Mouse (Mus musculus) splenic B cell, adult 2 months (primary cell): ENCODE measurements at regions not wholly inside any gene's neighbourhood (a gene's known extent, or its start where the extent isn't known, plus 50 kb on each side); places are given as distances from the start of the nearest gene placed in this dataset.

Experiments
- DNase-seq: peaks from one replicate; pipeline ENCODE4 v3.0.0-alpha.2; 2011; ENCODE audit warnings: low read depth, low spot score
- H3K27me3 ChIP-seq: 2 replicates; pipeline ENCODE4 v1.6.1; 2012; ENCODE audit warnings: mild to moderate bottlenecking, low read length, moderate library complexity, mixed read lengths; ENCODE audit not compliant: control insufficient read depth, poor library complexity, insufficient read depth, severe bottlenecking
- H3K36me3 ChIP-seq: 2 replicates; pipeline ENCODE4 v1.6.1; 2012; ENCODE audit warnings: mild to moderate bottlenecking, low read length, moderate library complexity, mixed read lengths; ENCODE audit not compliant: control insufficient read depth, poor library complexity, insufficient read depth, severe bottlenecking

DNA sequence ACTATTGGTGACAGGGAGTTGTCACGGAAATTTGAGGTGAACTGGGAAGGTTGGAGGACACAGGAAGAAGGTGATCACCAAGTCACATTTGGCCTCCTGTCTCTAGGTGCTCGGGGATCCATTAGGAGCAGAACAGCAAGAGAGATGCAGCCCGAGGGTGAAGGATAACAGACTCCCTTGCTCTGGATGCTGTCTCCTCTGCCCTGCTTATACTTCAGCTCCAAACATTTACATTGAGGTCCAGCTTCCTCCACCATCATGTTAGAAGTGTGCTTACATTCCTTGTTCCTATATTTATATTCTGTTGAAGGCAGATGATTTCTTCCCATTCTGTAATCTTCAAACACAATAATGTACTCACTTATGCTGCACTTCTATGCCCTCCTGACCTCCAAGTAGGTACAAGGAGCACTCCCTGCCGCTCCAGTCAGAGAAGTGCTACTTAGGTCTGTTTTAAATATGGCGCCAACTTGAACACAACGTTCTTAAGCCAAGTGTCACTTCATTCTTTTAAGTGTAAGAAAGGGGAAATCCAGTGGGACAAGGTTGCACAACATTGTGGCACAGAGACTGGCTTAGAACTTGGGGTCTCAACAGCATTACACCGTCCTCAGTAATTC is 161.5 kb downstream of the Sptssa start:
- Histone ChIP-seq H3K36me3 (no peaks in the 10 kb centered on the region), H3K27me3 (no peaks in the 10 kb centered on the region)
- no peak for DNase-seq

- Histone ChIP-seq H3K27me3 (no peaks in the 10 kb centered on the region), H3K36me3 (no peaks in the 10 kb centered on the region)
- no peak for DNase-seq
Observed at GRCm38 (mm10) chr12:54492737-54493136, 163.6 kb downstream of the Sptssa start.

DNA sequence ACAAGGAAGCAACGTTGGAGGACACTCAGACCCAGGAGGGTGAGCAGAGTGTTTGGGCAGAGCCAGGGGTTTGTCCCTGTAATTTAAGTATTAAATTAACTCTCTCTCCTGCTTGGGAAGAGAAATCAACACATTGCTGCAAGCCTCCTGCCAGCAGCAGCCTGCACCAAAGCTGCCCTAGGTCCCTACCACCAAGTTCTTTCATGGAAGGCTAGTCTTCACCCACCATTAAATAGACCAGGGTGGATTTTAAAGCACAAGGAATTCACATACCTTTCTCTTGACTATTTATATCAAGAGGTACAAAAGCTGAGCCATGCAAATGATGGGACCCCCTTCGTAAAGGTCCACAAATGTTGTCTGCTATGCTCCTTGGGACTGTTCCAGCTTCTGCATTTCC is 165.9 kb downstream of the Sptssa start:
- no peak for DNase-seq
- no peaks in the 10 kb centered on the region for H3K27me3 ChIP-seq
- H3K36me3 ChIP-seq: no peaks in the 10 kb centered on the region

GRCm38 (mm10) chr12:54489675-54490074 is 166.7 kb downstream of the Sptssa start:
- Histone ChIP-seq H3K36me3 (no peaks in the 10 kb centered on the region), H3K27me3 (no peaks in the 10 kb centered on the region)
- DNase-seq: peak; percentile 69

GRCm38 (mm10) chr12:54487689-54488088 is 168.7 kb downstream of the Sptssa start:
- Histone ChIP-seq H3K36me3 (no peaks in the 10 kb centered on the region), H3K27me3 (no peaks in the 10 kb centered on the region)
- no peak for DNase-seq

- no peak for DNase-seq
- H3K27me3 ChIP-seq: no peaks in the 10 kb centered on the region
- H3K36me3 ChIP-seq: no peaks in the 10 kb centered on the region
Observed at GRCm38 (mm10) chr12:54482020-54482419, 174.4 kb downstream of the Sptssa start.

- no peak for DNase-seq
- H3K36me3 ChIP-seq: no peaks in the 10 kb centered on the region
Observed at GRCm38 (mm10) chr12:54479841-54480240, 176.5 kb downstream of the Sptssa start.

GRCm38 (mm10) chr12:54472881-54473280 is 183.5 kb downstream of the Sptssa start:
- DNase-seq: peak; percentile 25
- Histone ChIP-seq H3K36me3 (no peaks in the 10 kb centered on the region), H3K27me3 (no peaks in the 10 kb centered on the region)

More at GRCm38 (mm10) chr12:54479841-54480240, 176.5 kb downstream of the Sptssa start:
- H3K27me3 ChIP-seq: no peaks in the 10 kb centered on the region

GRCm38 (mm10) chr12:54472407-54472806 is 184.0 kb downstream of the Sptssa start:
- H3K36me3 ChIP-seq: no peaks in the 10 kb centered on the region
- DNase-seq: no peak
- H3K27me3 ChIP-seq: no peaks in the 10 kb centered on the region

DNA sequence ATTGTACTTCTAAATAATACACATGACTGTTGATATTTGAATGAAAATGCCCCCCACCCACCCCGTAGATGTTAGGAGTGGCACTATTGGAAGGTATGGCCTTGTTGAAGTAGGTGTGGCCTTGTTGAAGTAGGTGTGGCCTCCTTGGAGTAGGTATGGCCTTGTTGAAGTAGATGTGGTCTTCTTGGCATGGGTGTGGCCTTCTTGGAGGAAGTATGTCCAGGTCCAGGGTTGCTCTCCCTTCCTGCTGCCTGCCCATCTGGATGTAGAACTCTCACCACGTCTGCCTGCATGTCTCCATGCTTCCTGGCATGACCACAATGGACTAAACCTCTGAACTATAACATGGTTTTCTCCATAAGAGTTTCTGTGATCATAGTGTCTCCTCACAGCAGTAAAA is 188.7 kb downstream of the Sptssa start:
- H3K36me3 ChIP-seq: no peaks in the 10 kb centered on the region
- no peak for DNase-seq
- no peaks in the 10 kb centered on the region for H3K27me3 ChIP-seq

- DNase-seq: no peak
- H3K36me3 ChIP-seq: no peaks in the 10 kb centered on the region
- no peaks in the 10 kb centered on the region for H3K27me3 ChIP-seq
Observed at GRCm38 (mm10) chr12:54463806-54464205, 192.6 kb downstream of the Sptssa start.

DNA sequence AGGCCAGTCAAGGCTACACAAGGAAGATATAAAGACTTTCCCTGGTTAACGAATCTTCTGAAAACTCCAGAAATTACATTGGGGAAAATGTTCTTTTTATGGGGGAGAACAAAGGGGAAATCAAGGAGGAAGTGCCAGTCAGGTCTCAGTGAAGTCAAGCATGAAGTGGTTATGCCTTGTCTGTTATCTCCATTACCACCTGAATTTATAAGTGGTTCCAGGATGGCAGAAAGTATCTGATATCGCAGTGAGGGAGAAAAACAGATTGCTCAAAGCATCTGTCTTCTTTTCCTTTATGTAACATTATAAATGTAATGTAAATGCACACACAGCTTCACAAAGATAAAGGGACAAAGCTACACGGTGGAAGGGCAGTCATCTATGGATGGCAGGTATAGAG is 195.0 kb downstream of the Sptssa start:
- DNase-seq: no peak

DNA sequence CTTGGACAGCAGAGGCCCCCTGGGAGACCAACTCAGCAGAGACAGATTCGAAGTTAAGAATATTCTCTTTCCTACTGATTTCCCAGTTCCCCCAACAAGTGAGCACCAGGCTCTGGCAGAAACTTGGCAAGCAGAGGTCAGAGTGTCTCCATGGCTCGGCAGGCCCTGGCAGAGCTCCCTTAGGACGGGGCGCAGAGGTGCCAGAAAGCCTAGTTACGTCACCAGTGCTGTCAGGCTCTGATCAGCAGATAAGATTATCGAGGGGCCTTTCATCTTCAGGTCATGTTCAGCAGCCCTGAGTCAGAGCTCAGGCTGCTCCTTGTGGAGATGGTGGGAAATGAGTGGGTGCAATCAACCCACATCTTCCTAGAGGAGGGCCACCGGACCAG is 196.2 kb downstream of the Sptssa start:
- Histone ChIP-seq H3K36me3 (no peaks in the 10 kb centered on the region), H3K27me3 (no peaks in the 10 kb centered on the region)
- no peak for DNase-seq

More for the DNA sequence above, 195.0 kb downstream of the Sptssa start:
- H3K36me3 ChIP-seq: no peaks in the 10 kb centered on the region
- no peaks in the 10 kb centered on the region for H3K27me3 ChIP-seq

- no peak for DNase-seq
- Histone ChIP-seq H3K27me3 (no peaks in the 10 kb centered on the region), H3K36me3 (no peaks in the 10 kb centered on the region)
Observed at GRCm38 (mm10) chr12:54459462-54460134, 196.8 kb downstream of the Sptssa start.

- no peaks in the 10 kb centered on the region for H3K36me3 ChIP-seq
- no peak for DNase-seq
- H3K27me3 ChIP-seq: no peaks in the 10 kb centered on the region
Observed at GRCm38 (mm10) chr12:54456731-54457130, 199.6 kb downstream of the Sptssa start.

GRCm38 (mm10) chr12:54454606-54455005 is 201.8 kb downstream of the Sptssa start:
- DNase-seq: no peak
- H3K27me3 ChIP-seq: no peaks in the 10 kb centered on the region
- H3K36me3 ChIP-seq: no peaks in the 10 kb centered on the region
